Mouse (Mus musculus): ENCODE results near the gene Mindy4.

Mindy4 gene

DNA sequence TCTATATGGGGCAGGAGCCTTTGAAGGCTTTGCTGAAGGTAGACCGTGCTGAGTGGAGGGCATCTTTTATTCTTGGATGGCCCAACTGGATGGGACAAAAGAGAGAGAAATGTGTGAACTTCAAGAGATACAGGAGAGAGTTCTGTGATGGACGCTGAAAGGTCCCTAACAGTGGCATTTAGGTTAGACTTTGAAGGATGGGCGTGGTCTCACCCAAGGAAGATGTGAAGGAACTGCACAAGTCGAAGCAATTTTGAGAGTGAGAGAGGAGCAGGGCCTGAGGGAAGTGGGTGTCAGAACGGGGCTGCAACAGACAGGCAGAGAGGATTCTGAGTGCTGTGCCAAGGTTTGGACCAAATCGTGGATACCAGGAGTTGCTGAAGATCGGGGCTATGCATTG lies 54.1 kb downstream of the Mindy4 start:
- no peak for DNase-seq (ENCODE audit: low spot score)

DNA sequence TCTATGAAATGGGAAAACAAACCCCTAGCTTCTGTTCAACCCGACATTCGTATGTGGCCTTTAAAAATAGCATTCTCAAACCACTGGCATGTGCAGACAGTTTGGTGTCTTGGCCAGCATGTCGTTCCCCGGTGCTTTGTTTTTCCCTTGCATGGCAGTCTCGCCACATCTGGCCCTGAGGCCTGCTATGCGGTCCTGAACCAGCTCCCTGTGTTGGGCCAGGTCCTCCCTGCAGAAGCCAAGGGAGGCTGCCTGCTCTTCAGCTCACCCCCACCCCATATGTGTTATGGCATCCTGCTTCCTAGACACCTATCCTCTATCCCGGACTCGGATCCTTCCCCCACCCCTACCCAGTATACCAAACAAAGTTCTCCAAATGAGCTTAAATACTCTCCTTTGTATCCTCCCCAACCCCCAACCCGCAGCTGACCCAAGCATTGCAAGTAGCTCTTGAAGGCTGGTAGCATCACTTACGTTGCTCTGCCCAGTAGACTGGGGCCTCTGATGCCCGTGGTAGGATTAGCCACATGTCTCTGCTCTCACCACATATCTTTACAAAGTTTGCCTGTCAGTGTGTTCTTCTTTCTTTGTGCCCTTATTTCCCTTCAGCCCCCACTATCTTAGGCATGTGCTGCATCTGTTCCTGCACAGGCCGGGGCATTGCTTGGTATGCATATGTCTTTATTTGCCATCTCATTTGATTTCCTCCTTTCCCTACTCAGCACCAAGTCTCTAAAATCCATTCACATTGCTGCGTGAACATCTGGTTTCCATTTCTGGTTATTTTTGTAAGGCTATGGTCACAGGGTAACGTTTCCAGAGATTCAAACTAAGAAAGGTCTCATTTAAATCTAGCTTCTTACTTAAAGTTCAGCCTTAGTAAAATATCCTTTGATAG lies 55.5 kb downstream of the Mindy4 start:
- no peak for DNase-seq (ENCODE audit: low spot score)

DNA sequence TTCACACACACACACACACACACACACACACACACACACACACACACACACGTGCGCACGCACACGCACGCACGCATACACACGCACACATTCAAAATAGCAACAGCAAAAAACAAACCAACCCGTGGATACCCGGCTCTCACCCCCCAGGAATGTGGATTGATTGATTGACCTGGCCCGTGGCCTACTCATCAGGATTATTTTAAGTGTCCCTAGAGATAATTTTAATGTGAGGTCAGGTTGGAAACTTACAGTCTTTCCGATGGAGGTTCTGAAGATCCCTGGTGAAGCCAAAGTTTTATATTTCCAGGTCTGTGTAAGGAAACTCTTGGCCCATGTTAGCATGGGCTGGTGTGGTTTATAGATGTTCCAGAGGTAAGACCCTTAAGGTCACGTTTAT lies 59.0 kb downstream of the Mindy4 start:
- no peak for DNase-seq (ENCODE audit: low spot score)

DNA sequence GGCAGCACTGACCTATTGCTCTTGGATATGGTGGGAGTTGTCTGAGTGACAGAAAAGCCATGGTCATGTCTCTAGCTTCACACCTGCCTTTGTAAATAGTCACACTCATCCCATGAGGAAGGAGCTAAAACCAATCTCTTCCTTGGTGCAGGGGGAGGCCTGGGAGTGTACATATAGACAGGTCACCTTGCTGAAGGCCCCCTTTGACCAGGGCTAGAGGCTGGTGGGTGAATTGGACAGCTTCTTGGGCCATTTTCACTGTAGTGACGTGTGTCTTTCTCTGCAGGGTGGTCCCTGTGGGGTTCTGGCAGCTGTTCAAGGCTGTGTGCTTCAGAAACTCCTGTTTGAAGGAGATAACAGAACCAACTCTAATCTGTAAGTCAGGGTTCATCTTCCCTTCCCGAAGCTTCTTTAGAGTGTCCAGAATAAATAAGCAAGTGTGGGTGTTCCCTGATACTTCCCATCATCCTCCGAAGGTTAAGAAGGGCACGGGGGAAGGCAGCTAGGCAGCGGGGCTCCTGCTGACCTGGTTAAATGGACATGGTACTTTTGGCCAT lies 60.4 kb downstream of the Mindy4 start:
- DNase-seq (ENCODE audit: low spot score) = no peak

DNA sequence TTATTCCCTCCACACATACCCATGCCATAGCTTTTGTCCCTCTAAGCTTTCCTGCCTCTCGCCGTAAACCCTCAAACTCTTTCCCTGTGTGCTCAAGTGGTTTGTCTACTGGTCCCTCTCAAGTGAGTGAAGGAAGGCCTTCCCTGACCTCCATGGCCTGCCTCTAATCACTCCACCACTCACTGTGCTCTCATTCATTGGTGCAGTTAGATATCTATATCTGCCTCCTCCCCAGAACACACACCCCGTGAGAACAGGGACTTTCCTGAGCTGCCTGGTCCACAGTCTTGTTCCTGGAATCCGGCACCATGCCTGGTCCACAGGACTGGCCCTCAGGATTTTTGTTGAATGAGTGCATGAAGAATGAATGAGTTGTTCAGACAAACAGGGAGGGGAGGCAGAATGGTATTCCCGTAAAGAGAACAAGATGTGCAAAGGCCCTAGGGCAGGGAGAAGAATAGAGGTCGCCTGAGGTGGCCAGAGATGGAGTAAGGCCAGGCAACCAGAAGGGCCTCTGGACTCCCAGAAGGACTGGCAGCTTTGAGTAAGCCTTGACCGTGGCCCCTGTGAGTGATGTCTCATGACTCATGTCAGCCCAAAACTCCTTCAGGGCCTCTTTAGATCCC lies 61.7 kb downstream of the Mindy4 start:
- no peak for DNase-seq (ENCODE audit: low spot score)

DNA sequence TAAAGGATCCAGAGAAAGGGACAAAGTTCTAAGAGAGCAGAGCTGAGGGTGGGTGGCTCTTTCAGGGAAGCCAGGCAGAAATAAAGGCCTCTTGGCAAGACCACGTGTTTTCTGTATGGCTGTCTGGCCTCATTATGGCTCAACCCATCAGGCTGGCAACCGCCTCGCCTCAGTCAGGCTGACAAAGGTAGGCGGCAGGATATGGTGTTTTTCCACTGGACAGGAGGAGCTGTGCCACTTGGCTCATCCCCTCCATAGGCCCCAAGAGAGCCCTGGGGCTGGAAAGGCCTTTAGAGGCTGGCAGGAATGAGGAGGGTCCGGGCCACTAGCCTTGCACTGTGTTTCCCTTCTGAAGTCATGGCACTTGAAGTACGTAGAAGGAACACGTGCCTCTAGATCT lies 69.8 kb downstream of the Mindy4 start:
- no peak for DNase-seq (ENCODE audit: low spot score)

DNA sequence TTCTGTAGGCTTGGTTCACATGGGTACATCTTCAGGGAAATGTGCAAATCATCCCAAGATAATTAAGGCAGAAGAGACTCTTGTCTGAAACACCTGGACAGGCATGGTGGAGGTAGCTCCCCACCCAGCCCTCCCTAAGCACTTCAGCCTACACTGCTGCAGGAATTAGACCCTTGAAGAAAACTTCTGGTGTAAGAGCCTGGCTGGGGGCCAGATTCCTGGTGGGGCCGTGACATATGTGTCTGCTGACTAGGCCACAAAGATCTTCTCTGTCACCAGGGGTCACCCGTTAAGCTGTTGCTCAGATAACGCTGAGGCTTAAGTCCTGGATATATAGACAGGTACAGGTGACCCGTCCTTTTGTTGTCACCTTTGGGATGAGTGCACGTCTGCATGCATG lies 70.3 kb downstream of the Mindy4 start:
- no peak for DNase-seq (ENCODE audit: low spot score)

DNA sequence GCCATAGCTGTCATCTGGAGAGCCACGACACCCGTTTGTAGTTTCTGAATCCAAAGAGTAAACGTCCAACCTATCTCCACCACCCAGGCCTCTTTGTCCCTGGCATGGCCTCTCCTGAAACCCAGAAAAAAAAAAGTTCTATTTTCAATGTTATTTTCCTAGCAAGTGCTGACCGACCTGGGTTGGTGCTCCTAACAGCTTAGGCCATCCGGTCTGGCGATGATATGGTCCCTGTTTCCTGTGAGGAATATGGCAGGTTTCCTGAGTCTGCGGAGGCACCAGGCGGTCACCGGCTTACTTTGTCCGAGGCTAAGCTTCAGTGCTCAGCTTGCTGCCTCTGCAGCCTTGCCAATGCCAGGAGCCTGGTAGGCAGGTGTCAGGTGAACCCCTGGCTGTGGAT lies 71.8 kb downstream of the Mindy4 start:
- DNase-seq (ENCODE audit: low spot score) = no peak

DNA sequence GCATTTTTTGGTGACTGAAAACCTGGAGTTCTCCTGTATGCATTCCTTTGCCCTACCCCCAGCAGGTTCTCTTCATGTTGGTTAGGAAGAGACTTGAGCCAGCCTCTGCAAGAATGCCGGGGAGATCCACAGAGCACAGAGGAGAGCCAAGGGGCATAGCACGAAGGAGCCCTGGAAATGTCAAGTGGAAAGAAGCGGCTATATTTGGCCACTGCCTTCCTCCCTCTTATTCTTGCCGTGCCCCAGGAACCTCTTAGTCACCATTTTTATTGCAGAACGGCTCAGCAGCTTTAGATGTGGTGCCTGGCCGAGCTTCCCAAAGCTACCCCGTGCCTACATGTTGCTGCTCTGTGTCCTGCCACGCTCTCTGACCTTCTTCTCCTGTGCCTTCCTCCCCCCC lies 72.6 kb downstream of the Mindy4 start:
- no peak for DNase-seq (ENCODE audit: low spot score)

DNA sequence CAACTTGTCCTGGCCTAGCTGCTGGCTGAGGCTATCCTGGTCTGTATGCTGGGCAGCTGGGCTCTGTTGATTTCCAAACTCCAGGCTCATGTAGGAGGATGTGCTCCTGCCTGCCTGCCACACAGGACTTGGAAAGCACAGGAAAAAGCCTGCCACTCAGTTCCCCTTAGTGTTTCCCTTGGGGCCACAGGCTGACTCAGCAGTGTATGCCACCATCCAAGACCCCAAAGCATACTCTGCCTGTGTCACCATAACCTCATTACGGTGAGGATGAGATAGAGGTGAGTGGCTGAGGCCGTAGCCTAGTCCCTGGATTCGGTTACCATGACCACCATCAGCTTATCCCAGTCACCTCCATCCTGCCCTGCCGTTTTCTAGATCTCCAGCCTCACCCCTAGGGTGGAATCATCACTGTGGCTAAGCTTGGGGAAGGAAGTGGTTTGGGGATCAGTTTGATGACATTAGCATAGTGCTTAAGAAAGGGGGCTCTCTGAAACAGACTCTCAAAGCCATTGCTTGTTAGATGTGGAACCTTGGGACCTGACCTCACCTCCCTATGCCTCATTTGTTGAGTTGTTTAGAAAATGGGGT lies 73.6 kb downstream of the Mindy4 start:
- no peak for DNase-seq (ENCODE audit: low spot score)

DNA sequence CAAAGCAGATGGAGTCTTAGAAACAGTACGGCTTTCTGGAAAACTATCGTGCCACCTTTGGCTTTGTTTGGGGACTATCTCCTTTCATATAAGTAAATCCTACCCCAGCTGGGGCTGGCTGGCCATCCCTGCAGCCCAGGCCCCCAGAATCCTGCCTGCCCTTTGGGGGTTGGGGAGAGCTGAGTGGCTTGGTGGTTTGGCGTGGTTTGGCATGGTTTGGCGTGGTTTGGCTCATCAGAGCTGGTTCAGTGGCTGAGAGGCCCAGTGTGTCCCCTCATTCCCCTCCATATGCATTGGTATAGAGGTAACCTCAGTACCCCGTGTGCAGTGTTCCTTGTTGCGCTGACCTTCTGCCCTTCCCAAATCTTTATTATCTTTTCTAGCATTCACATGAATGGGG lies 74.9 kb downstream of the Mindy4 start:
- no peak for DNase-seq (ENCODE audit: low spot score)

DNA sequence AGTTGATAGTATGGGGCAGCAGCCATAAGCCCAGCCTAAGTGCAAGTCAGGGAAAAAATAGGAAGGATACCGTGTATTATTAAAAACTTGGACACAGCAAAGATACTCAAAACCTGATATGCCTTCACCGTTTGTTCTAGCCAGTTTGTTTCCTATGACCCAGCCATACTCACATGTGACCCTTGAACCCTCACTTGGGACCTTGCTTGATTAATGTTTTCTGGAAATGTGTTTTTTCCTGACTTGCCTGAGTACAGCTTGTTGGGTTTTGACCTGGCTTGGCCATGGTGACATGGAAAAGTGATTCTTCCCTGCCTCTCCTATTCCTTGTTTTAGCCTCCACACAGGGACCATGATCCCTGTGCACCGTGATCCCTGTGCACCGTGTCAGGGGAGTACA lies 75.3 kb downstream of the Mindy4 start:
- DNase-seq (ENCODE audit: low spot score) = no peak

DNA sequence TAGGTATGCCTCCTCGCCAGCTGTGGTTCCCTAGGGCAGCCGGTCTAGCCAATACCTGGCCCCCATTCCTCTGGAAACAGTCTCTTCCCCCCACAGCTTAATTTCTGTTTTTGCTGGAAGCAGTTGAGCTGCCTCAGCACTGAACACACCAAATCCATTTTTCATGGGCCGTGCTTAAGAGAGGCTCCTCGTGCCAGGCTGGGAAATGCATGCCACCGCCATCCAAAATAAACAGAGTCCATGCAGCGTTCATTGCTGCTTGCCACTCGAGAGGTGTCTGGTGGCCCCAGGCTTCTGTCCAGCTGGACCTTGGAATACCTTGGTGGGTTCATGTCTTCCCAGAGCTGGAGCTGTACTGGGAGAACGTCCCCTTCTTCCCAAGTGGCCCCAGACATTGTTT lies 77.8 kb downstream of the Mindy4 start:
- no peak for DNase-seq (ENCODE audit: low spot score)

DNA sequence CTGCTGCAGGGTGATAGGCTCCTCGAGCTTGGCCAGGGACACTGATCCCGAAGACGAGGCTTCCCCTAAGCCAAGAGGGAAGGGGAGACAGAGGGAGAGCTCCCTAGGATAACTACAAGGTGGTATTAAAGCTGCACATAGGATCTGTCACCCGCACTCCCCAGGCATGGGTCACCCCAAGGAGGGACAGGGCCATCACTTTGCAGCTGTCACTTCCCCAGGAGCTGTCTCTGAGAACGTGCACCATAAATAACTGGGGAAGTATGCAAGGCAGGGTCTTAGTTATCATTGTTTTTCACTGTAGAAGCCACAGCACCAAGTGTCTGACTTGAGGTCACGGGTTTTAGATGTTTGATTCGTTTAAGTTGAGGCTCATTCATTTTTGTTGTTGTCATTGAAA lies 78.5 kb downstream of the Mindy4 start:
- no peak for DNase-seq (ENCODE audit: low spot score)

DNA sequence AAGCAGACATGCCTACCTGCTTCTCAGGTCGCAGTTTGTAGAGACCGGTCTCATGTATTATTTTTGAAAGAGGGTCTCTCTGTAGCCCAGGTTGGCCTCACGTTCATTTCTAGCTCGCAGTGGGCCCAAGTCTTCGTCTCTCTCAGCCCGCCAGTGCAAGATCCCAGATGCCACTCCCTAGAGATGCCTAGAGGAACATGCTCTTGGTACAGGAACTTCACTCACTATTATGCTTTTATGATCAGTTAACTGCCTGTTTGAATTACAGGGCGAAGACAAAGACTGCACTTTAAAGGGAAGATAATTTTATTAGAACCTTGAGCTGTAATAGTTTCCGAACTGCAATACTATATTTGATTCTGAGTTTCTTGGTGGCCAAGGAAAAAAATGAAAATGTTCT lies 79.2 kb downstream of the Mindy4 start:
- no peak for DNase-seq (ENCODE audit: low spot score)

DNA sequence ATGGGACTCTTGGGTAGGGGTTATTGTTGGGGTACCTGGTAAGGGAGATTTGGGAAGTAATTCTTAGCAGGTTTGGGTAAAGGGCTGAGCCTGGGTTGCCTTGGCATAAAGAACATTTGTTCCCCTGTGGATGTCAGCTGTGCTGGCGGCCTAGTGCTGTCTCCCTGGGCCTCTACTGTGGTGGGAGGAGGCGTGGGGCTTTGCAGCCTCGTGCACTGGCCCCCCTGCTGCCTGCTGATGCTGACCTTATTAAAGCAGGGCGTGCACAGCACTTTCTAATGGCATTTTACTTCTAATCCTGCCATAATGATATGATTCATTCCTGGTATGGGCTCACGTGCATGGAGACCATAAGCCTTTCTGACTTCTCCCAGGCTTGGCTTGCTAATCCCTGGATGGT lies 82.0 kb downstream of the Mindy4 start:
- no peak for DNase-seq (ENCODE audit: low spot score)

DNA sequence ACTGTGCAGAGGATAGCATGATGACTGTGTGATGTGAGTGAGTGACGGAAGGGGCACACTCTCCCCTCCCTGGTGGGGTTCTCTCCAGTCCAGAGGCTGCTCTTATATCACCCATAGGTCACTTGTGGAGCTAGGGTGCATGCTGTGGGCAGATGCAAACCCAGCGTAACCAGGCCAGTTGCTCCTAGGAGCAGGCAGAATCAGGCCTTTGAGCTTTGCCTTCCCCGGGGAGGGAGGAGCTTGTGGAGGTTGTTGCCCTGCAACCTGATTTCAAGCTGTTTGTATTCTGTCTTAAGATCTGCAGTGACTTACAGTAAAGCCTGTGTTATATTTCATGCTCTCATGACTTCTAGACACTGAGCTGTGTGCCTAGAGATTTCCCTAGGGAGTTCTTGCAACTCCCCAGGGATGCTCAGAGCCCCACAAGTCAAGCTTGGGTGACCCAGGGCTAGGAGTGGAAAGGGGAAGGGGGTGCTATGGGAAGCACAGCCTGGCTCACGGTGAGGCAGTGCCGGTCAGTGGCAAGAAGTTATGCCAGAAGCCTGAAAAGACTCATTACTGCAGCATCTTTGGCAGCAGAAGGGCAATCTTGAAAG lies 84.9 kb downstream of the Mindy4 start:
- DNase-seq (ENCODE audit: low spot score) = no peak

DNA sequence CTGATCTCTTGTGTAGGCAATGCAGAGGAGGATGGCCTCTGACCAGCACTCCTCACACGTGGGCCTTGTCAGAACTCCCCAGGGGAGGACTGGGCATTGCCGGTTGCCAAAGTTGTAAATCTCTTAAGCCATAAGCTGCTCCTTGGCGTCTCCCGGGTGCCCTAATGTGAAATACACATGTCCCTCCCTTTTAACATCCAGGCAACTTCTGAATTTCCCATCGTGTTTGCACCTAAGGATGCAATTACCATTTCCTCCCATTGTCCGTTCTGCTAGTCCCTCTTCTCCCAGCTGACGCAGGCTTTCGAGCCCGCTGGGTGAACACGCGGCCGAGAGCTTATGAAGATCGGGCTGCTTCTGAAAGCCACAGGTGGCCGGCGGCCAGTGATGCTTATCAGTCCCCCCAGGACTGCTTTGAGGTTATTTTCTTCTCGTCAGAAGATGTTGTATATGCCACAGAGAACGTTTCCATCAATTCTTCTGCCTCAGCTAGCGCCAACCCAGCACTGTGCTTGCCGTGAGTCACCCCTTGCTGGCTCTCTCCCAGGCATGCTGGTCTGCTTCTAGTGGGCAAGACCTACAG lies 91.5 kb downstream of the Mindy4 start:
- no peak for DNase-seq (ENCODE audit: low spot score)

DNA sequence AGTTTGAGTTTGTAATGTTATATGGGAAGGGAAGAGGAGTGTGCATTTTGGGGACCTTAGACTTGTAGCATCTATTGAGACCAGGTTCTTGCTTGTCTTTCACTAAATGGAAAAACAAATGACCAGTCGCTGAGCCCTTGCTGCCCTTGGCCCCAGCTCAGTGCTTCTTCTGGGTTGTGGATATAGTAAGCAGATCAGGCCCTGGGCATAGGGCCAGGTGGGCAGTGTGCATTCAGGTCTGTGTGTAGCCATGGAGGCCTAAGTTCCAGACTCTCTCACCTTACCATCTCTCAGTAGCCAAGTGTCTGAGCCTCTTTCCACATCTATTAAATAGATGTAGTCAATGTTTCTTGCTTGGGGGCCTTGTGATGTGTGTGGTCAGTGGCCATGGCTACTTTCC lies 92.1 kb downstream of the Mindy4 start:
- no peak for DNase-seq (ENCODE audit: low spot score)

DNA sequence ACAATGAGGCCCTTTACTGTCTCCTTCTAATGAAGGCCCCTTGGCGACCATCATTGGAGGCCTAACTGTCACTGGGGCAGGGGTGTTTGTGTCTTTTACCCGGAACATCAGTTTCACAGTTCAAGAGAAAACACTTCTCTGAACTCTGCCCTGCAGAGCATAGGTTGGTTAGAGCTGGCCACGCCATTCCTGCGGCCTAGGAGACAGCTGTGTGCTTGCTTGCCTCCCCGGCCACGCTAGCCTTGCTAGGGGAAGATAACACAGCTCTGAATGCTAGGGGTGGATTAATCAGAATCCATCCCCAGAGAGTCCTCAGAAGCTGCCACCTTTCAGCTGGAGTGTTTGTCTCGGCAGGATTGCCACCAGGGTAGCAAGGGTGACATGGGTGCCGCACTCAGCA lies 96.3 kb downstream of the Mindy4 start:
- DNase-seq (ENCODE audit: low spot score) = no peak

DNA sequence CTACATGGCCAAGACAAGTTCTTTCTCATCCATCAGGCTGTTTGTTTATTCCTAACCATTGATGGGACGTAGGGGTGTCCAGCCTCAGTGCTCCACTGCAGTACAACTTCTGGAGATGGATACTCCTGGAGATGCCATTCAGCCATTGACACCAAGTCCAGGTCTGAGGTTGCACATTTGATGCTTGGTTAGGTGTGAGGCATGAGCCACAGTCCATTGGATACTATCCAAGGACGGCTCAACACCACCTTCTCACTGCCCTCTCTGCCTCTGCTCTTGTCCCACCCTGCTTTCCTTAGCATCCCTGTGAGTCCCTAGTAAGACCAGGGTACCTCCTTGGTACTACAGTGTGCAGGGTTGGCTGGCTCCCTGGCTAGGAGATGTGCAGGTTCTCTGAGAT lies 96.7 kb downstream of the Mindy4 start:
- no peak for DNase-seq (ENCODE audit: low spot score)

DNA sequence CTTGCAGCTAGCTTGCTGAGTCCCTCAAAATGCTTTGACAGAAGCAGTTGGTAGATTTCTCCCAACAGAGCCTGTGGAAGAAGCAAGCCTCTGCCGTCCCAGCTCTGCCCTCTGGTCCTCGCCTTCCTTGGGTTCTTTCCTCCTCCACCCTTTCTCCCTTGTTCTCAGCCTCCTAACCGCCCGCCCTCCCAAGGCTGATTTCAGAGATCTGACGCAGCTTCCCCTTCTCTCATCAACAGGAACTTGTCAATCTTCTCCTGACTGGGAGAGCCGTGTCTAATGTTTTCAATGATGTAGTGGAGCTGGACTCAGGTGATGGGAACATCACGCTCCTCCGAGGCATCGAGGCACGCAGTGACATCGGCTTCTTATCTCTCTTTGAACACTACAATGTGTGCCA lies 97.5 kb downstream of the Mindy4 start:
- no peak for DNase-seq (ENCODE audit: low spot score)

Measured in left cerebral cortex, adult 11 months (tissue).